Mouse (Mus musculus) MEL (cell line): ENCODE measurements around the gene Camta2. TPM values are rescaled to one million over a fixed set of nuclear protein-coding genes. Genes with fewer than 3 reads are reported as not detected.

Experiments used
- DNase-seq: peaks from one replicate; pipeline ENCODE4 v3.0.0; 2011; ENCODE audit warnings: low read depth, low spot score
- H3K27ac ChIP-seq: 2 replicates; pipeline ENCODE4 v1.5.1; 2012; ENCODE audit warnings: low read depth, mild to moderate bottlenecking, control low read depth, low read length, moderate library complexity; ENCODE audit not compliant: control insufficient read depth
- H3K27me3 ChIP-seq, 2 experiments: fragments of 150-350 bp in 1 of 2; sonication (generic) in 1 of 2; 2 replicates each; pipeline ENCODE4 v1.6.1; 2012; ENCODE audit warnings: low read length in 2 of 2, mild to moderate bottlenecking in 2 of 2, improper control_type of control experiment in 1 of 2, moderate library complexity in 1 of 2; ENCODE audit not compliant: insufficient read depth in 2 of 2, control insufficient read depth in 1 of 2
- H3K36me3 ChIP-seq, 2 experiments: 2 replicates each; pipeline ENCODE4 v1.6.1; 2012 to 2014; ENCODE audit warnings: low read length in 2 of 2, improper control_type of control experiment in 1 of 2, inconsistent platforms in 1 of 2, mild to moderate bottlenecking in 1 of 2; ENCODE audit not compliant: insufficient read depth in 2 of 2, control insufficient read depth in 1 of 2
- H3K4me1 ChIP-seq, 2 experiments: fragments of 150-350 bp in 1 of 2; sonication (generic) in 1 of 2; 2 replicates each; pipeline ENCODE4 v1.6.1; 2012; ENCODE audit warnings: low read length in 2 of 2, improper control_type of control experiment in 1 of 2, mild to moderate bottlenecking in 1 of 2; ENCODE audit not compliant: insufficient read depth in 2 of 2, control insufficient read depth in 1 of 2
- H3K4me3 ChIP-seq, 2 experiments: fragments of 150-350 bp in 1 of 2; sonication (generic) in 1 of 2; 2 replicates each; pipeline ENCODE4 v1.5.1; 2012; ENCODE audit warnings: low read depth in 2 of 2, low read length in 2 of 2, mild to moderate bottlenecking in 2 of 2, moderate library complexity in 2 of 2, control low read depth in 1 of 2, improper control_type of control experiment in 1 of 2; ENCODE audit not compliant: control insufficient read depth in 1 of 2, insufficient read depth in 1 of 2
- H3K79me2 ChIP-seq: 2 replicates; pipeline ENCODE4 v1.6.1; 2012; ENCODE audit warnings: mild to moderate bottlenecking, low read length, moderate library complexity; ENCODE audit not compliant: control insufficient read depth, poor library complexity, insufficient read depth
- H3K9ac ChIP-seq: 2 replicates; pipeline ENCODE4 v1.6.1; 2012; ENCODE audit warnings: low read depth, mild to moderate bottlenecking, control low read depth, low read length, moderate library complexity; ENCODE audit not compliant: control insufficient read depth, poor library complexity, severe bottlenecking
- H3K9me3 ChIP-seq: fragments of 150-350 bp; sonication (generic); replicated peaks from 2 replicates; pipeline ENCODE4 v1.6.1; 2012; ENCODE audit warnings: mild to moderate bottlenecking, low read length, improper control_type of control experiment, moderate library complexity; ENCODE audit not compliant: insufficient read depth
- BHLHE40 ChIP-seq: IDR thresholded peaks from 2 replicates; pipeline ENCODE4 v1.6.1; 2012; ENCODE audit warnings: low read depth, mild to moderate bottlenecking, inconsistent platforms, low read length, improper control_type of control experiment, borderline replicate concordance
- CHD1 ChIP-seq: IDR thresholded peaks from 2 replicates; pipeline ENCODE4 v1.6.1; 2012; ENCODE audit warnings: low read depth, mild to moderate bottlenecking, inconsistent platforms, low read length, improper control_type of control experiment
- CHD2 ChIP-seq: IDR thresholded peaks from 2 replicates; pipeline ENCODE4 v1.6.1; 2011; ENCODE audit warnings: low read length, improper control_type of control experiment
- E2F4 ChIP-seq: IDR thresholded peaks from 2 replicates; pipeline ENCODE4 v1.6.1; 2011; ENCODE audit warnings: low read depth, low read length, improper control_type of control experiment, borderline replicate concordance
- HCFC1 ChIP-seq: IDR thresholded peaks from 2 replicates; pipeline ENCODE4 v1.6.1; 2012; ENCODE audit warnings: low read depth, mild to moderate bottlenecking, inconsistent platforms, low read length, improper control_type of control experiment, moderate library complexity
- KAT2A ChIP-seq: conservative IDR thresholded peaks from 2 replicates; pipeline ENCODE4 v1.6.1; 2012; ENCODE audit warnings: low read depth, low read length, improper control_type of control experiment, inconsistent platforms
- MYB ChIP-seq: IDR thresholded peaks from 2 replicates; pipeline ENCODE4 v1.6.1; 2011; ENCODE audit warnings: mild to moderate bottlenecking, low read depth, low read length, improper control_type of control experiment
- MYC ChIP-seq: IDR thresholded peaks from 2 replicates; pipeline ENCODE4 v1.6.1; 2011; ENCODE audit warnings: low read depth, mild to moderate bottlenecking, low read length, improper control_type of control experiment, moderate library complexity
- POLR2A ChIP-seq, 2 experiments: IDR thresholded peaks; 2 replicates each; pipeline ENCODE4 v1.6.1; 2011 to 2012; ENCODE audit warnings: low read length in 2 of 2, mild to moderate bottlenecking in 2 of 2, control low read depth in 1 of 2, improper control_type of control experiment in 1 of 2, low read depth in 1 of 2, moderate library complexity in 1 of 2; ENCODE audit not compliant: control insufficient read depth in 1 of 2, insufficient read depth in 1 of 2, poor library complexity in 1 of 2
- TBP ChIP-seq: IDR thresholded peaks from 2 replicates; pipeline ENCODE4 v1.8.0; 2011; ENCODE audit warnings: low read depth, low read length, improper control_type of control experiment
- TCF12 ChIP-seq: IDR thresholded peaks from 2 replicates; pipeline ENCODE4 v1.6.1; 2014; ENCODE audit warnings: low read depth, mild to moderate bottlenecking, inconsistent platforms, low read length, improper control_type of control experiment, moderate library complexity
- USF1 ChIP-seq: IDR thresholded peaks from 2 replicates; pipeline ENCODE4 v1.6.1; 2014; ENCODE audit warnings: low read depth, mild to moderate bottlenecking, inconsistent platforms, low read length, improper control_type of control experiment, moderate library complexity
- ZC3H11A ChIP-seq: IDR thresholded peaks from 2 replicates; pipeline ENCODE4 v1.6.1; 2012; ENCODE audit warnings: low read depth, mild to moderate bottlenecking, inconsistent platforms, low read length, improper control_type of control experiment
- ZKSCAN1 ChIP-seq: IDR thresholded peaks from 2 replicates; pipeline ENCODE4 v1.6.1; 2012; ENCODE audit warnings: low read depth, mild to moderate bottlenecking, inconsistent platforms, low read length, improper control_type of control experiment, moderate library complexity
- polyA plus RNA-seq, 2 experiments: library from polyadenylated mRNA; stranded (reverse) in 1 of 2; unstranded in 1 of 2; fragments of >175 nt in 1 of 2; fragments of >200 nt in 1 of 2; gene quantifications; 2 replicates each; pipeline versions ENCODE4 v1.2.1 to v1.2.4; 2012; ENCODE audit warnings: low replicate concordance in 2 of 2, low read depth in 1 of 2; ENCODE audit not compliant: insufficient read length in 2 of 2, insufficient read depth in 1 of 2, missing spikeins in 1 of 2
- total RNA-seq: library from RNA; depleted of rRNA; stranded (reverse); fragments of 300-350 nt; gene quantifications from 2 replicates; pipeline ENCODE4 v1.2.3, GENCODE M21; 2012

Gene Camta2
- total and polyA plus RNA-seq, 3 experiments: 1.9 to 15.0 TPM; not detected in 1

DNA sequence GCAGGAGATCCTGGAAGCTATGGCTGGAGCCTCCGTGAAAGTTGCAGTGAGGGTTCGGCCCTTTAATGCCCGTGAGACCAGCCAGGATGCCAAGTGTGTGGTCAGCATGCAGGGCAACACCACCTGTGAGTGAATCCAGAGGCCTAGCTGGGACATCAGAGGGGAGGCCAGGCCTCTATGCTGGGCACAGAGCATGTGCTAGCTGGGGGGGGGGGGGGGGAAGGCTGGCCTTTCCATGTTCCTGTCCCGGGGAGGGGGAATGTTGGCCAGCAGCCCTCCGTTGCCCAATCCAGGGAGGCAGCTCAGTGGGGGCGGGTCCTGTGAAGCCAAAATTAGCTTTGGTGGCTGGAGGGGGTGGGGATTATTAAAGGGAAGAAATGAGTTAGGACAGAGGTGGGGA is 14.9 kb upstream of the Camta2 start:
- Histone ChIP-seq H3K9me3 (no peaks in the 10 kb centered on the region), H3K27me3 (no peaks in the 10 kb centered on the region), H3K9ac (no peak overlapping the region), H3K4me3 (no peak overlapping the region), H3K4me1 (peaks cover 3 to 7% of the 10 kb centered on the region in 2 experiments; a peak in 3 of 4 replicates), H3K36me3 (peaks cover 0 to 5% of the 10 kb centered on the region in 2 experiments; a peak in 2 of 4 replicates), H3K27ac (no peak overlapping the region), H3K79me2 (no peaks in the 10 kb centered on the region; the same call in 1 of the 2 replicates)
- TF ChIP-seq BHLHE40 (no peak), MYC (no peak), KAT2A (no peak), ZKSCAN1 (no peak), CHD1 (no peak)
- no peak for DNase-seq

DNA sequence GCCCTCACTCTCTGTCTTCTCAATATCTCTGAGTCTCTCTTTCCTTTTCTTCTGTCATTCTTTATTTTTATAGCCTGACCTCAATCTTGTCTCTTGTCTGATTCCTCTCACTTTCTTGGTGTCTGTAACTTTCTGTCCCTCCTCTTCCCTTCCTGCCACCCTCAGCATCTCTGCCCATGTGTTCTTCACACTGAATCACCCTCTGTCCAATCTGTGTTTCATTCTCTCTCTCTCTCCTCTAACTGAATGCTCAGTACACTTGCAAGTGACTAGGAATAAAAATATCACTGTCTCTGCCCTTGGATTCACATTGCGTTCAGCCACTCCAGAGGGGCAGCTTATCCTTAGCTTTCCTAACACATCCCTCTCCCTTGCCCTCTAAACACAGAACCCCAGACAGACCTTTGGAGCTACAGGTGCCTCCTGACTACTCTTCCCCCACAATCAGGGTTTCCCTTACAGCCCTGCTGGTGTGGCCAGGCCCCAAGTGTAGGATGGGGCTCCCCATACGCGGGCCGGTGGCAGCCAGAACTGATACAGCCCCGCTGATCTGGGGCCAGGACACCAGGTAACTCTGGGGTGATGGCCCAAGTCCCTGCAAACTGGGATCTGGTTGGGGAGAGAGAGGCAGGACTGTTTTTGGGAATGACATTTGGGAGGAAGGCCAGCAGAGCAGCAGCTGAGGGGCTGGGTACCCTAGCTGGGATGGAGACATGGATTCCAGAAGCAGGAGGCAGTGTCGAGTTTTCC is 14.3 kb upstream of the Camta2 start:
- no peaks in the 10 kb centered on the region for H3K27me3 ChIP-seq
- H3K4me1 ChIP-seq: peaks cover 3 to 7% of the 10 kb centered on the region in 2 experiments; a peak in 3 of 4 replicates
- no peak overlapping the region for H3K4me3 ChIP-seq
- H3K9me3 ChIP-seq: no peaks in the 10 kb centered on the region
- H3K36me3 ChIP-seq: peaks cover 0 to 5% of the 10 kb centered on the region in 2 experiments; a peak in 2 of 4 replicates
- H3K9ac ChIP-seq: no peak overlapping the region
- H3K79me2 ChIP-seq: no peaks in the 10 kb centered on the region; the same call in 1 of the 2 replicates
- DNase-seq: no peak
- TF ChIP-seq CHD2 (no peak), ZC3H11A (no peak), TCF12 (no peak), TBP (no peak), BHLHE40 (no peak), HCFC1 (no peak), POLR2A (IDR thresholded peaks at IDR 0.05; ENCODE audit: control insufficient read depth in 1 of 2, insufficient read depth in 1 of 2, low read depth in 1 of 2, low read length in 2 of 2, poor library complexity in 1 of 2) (no peak), ZKSCAN1 (no peak), E2F4 (no peak), USF1 (no peak), MYB (no peak)
- H3K27ac ChIP-seq: no peak overlapping the region
